Mouse (Mus musculus) liver, embryonic 15.5 days (tissue): ENCODE results near the gene Npas3. TPM values are rescaled to one million over a fixed set of nuclear protein-coding genes. Genes with fewer than 3 reads are reported as not detected.

ENCODE experiments used
- ATAC-seq: fragments of 200-750 bp; cut with Nextera tagmentation; 2 replicates; pipeline ENCODE4 v1.8.0; 2017; ENCODE audit warnings: moderate number of reproducible peaks, mild to moderate bottlenecking, moderate library complexity; ENCODE audit not compliant: insufficient read depth
- H3K27ac ChIP-seq: fragments of 300-500 bp; sonication (generic); replicated peaks from 2 replicates; pipeline ENCODE4 v1.5.1; 2015; ENCODE audit warnings: mild to moderate bottlenecking, inconsistent platforms
- H3K27me3 ChIP-seq: fragments of 300-500 bp; sonication (generic); 2 replicates; pipeline ENCODE4 v1.6.1; 2015; ENCODE audit warnings: mild to moderate bottlenecking, inconsistent platforms
- H3K36me3 ChIP-seq: fragments of 300-500 bp; sonication (generic); replicated peaks from 2 replicates; pipeline ENCODE4 v1.6.1; 2015; ENCODE audit warnings: moderate library complexity, mild to moderate bottlenecking, inconsistent platforms
- H3K4me1 ChIP-seq: fragments of 300-500 bp; sonication (generic); replicated peaks from 2 replicates; pipeline ENCODE4 v1.6.1; 2015; ENCODE audit warnings: inconsistent platforms
- H3K4me2 ChIP-seq: fragments of 300-500 bp; sonication (generic); 2 replicates; pipeline ENCODE4 v1.6.1; 2015; ENCODE audit warnings: moderate library complexity, mild to moderate bottlenecking, inconsistent platforms
- H3K4me3 ChIP-seq: fragments of 300-500 bp; sonication (generic); replicated peaks from 2 replicates; pipeline ENCODE4 v1.5.1; 2015; ENCODE audit warnings: mild to moderate bottlenecking, inconsistent platforms
- H3K9ac ChIP-seq: fragments of 300-500 bp; sonication (generic); 2 replicates; pipeline ENCODE4 v1.6.1; 2015; ENCODE audit warnings: moderate library complexity, mild to moderate bottlenecking, inconsistent platforms
- H3K9me3 ChIP-seq: fragments of 300-500 bp; sonication (generic); replicated peaks from 2 replicates; pipeline ENCODE4 v1.6.1; 2016; ENCODE audit warnings: inconsistent platforms
- WGBS: fragments of 180-500 bp; shearing (Covaris S2); methylation state at CpG from one replicate; pipeline ENCODE4 v1.1.7; 2015; ENCODE audit warnings: mixed read lengths; ENCODE audit not compliant: insufficient replicate concordance; 5-methylcytosine and 5-hydroxymethylcytosine counted together
- polyA plus RNA-seq: library from polyadenylated mRNA; unstranded; fragments of >200 nt; fragmentation: Nextera tagmentation; extraction: Ambion mirVana; gene quantifications from 2 replicates; pipeline ENCODE4 v1.2.1, GENCODE M21; 2015

Gene Npas3
- polyA plus RNA-seq, 1 experiment from 2014 or later: 0.33 TPM

- Histone ChIP-seq H3K27ac (peak overlapping the region; percentile 93), H3K4me3 (no peak overlapping the region), H3K4me2 (no peak overlapping the region), H3K27me3 (no peaks in the 10 kb centered on the region), H3K9me3 (no peaks in the 10 kb centered on the region), H3K4me1 (peaks cover 68% of the 10 kb centered on the region), H3K9ac (no peak overlapping the region), H3K36me3 (no peaks in the 10 kb centered on the region)
- ATAC-seq: no peak
- 69% methylated on average over 7 of the region's 7 CpGs for WGBS
Observed at GRCm38 (mm10) chr12:53838541-53838940, 590.1 kb downstream of the Npas3 start.

GRCm38 (mm10) chr12:53841928-53842671 lies 593.6 kb downstream of the Npas3 start:
- Histone ChIP-seq H3K9me3 (no peaks in the 10 kb centered on the region), H3K27me3 (no peaks in the 10 kb centered on the region), H3K27ac (no peak overlapping the region; the same call in 1 of the 2 replicates), H3K4me2 (no peak overlapping the region), H3K9ac (no peak overlapping the region), H3K4me1 (peaks cover 34% of the 10 kb centered on the region), H3K36me3 (no peaks in the 10 kb centered on the region), H3K4me3 (no peak overlapping the region)
- 42% methylated on average over 16 of the region's 16 CpGs for WGBS
- no peak for ATAC-seq

GRCm38 (mm10) chr12:53843626-53844025 lies 595.1 kb downstream of the Npas3 start:
- Histone ChIP-seq H3K4me2 (no peak overlapping the region), H3K9ac (no peak overlapping the region), H3K4me3 (no peak overlapping the region), H3K9me3 (no peaks in the 10 kb centered on the region), H3K36me3 (no peaks in the 10 kb centered on the region), H3K27me3 (no peaks in the 10 kb centered on the region), H3K27ac (no peak overlapping the region), H3K4me1 (peaks cover 20% of the 10 kb centered on the region)
- 63% methylated on average over 3 of the region's 3 CpGs for WGBS
- no peak for ATAC-seq

GRCm38 (mm10) chr12:53846154-53846665 lies 597.7 kb downstream of the Npas3 start:
- H3K27me3 ChIP-seq: peaks cover 6% of the 10 kb centered on the region
- no peak overlapping the region for H3K9ac ChIP-seq
- H3K9me3 ChIP-seq: no peaks in the 10 kb centered on the region
- no peak overlapping the region for H3K4me2 ChIP-seq
- H3K36me3 ChIP-seq: no peaks in the 10 kb centered on the region
- ATAC-seq: no peak
- no peak overlapping the region for H3K27ac ChIP-seq
- WGBS: 61% methylated on average over 12 of the region's 12 CpGs
- H3K4me3 ChIP-seq: no peak overlapping the region
- H3K4me1 ChIP-seq: peaks cover 20% of the 10 kb centered on the region

GRCm38 (mm10) chr12:53849263-53849662 lies 600.8 kb downstream of the Npas3 start:
- H3K9me3 ChIP-seq: no peaks in the 10 kb centered on the region
- ATAC-seq: no peak
- H3K4me1 ChIP-seq: 0 out of 2 replicates have a peak, but pooled peaks cover 7% of the 10 kb centered on the region
- no peak overlapping the region for H3K9ac ChIP-seq
- no peak overlapping the region for H3K4me3 ChIP-seq
- no peak overlapping the region for H3K4me2 ChIP-seq
- WGBS: 53% methylated on average over 2 of the region's 2 CpGs
- H3K36me3 ChIP-seq: no peaks in the 10 kb centered on the region
- H3K27ac ChIP-seq: no peak overlapping the region
- peaks cover 16% of the 10 kb centered on the region for H3K27me3 ChIP-seq

GRCm38 (mm10) chr12:53852432-53852831 lies 604.0 kb downstream of the Npas3 start:
- no peak for ATAC-seq
- Histone ChIP-seq H3K9me3 (no peaks in the 10 kb centered on the region), H3K4me3 (no peak overlapping the region), H3K4me1 (0 out of 2 replicates have a peak, but pooled peaks cover 7% of the 10 kb centered on the region), H3K27me3 (peaks cover 22% of the 10 kb centered on the region), H3K27ac (no peak overlapping the region), H3K36me3 (no peaks in the 10 kb centered on the region), H3K4me2 (no peak overlapping the region), H3K9ac (no peak overlapping the region)
- WGBS: 44% methylated on average over 2 of the region's 2 CpGs

- 0 out of 2 replicates have a peak, but pooled peaks cover 10% of the 10 kb centered on the region for H3K27me3 ChIP-seq
- H3K36me3 ChIP-seq: no peaks in the 10 kb centered on the region
- no peaks in the 10 kb centered on the region for H3K4me1 ChIP-seq
- no peak overlapping the region for H3K4me3 ChIP-seq
- H3K4me2 ChIP-seq: no peak overlapping the region
- no peak overlapping the region for H3K9ac ChIP-seq
- no peak for ATAC-seq
- H3K27ac ChIP-seq: no peak overlapping the region
- no peaks in the 10 kb centered on the region for H3K9me3 ChIP-seq
Observed at GRCm38 (mm10) chr12:53860176-53860575, 611.7 kb downstream of the Npas3 start.

GRCm38 (mm10) chr12:53862281-53862680 lies 613.8 kb downstream of the Npas3 start:
- Histone ChIP-seq H3K27ac (no peak overlapping the region), H3K27me3 (peaks cover 23% of the 10 kb centered on the region; the same call in 1 of the 2 replicates), H3K4me2 (no peak overlapping the region), H3K9ac (no peak overlapping the region), H3K4me1 (no peaks in the 10 kb centered on the region), H3K4me3 (no peak overlapping the region), H3K9me3 (no peaks in the 10 kb centered on the region), H3K36me3 (no peaks in the 10 kb centered on the region)
- 74% methylated on average over 6 of the region's 6 CpGs for WGBS
- no peak for ATAC-seq

GRCm38 (mm10) chr12:53864436-53865136 lies 616.1 kb downstream of the Npas3 start:
- Histone ChIP-seq H3K9me3 (no peaks in the 10 kb centered on the region), H3K4me2 (no peak overlapping the region), H3K36me3 (no peaks in the 10 kb centered on the region), H3K4me1 (no peaks in the 10 kb centered on the region), H3K4me3 (no peak overlapping the region), H3K27me3 (peaks cover 24% of the 10 kb centered on the region; the same call in 1 of the 2 replicates), H3K27ac (no peak overlapping the region), H3K9ac (no peak overlapping the region)
- no peak for ATAC-seq
- 57% methylated on average over 5 of the region's 5 CpGs for WGBS

- peaks cover 23% of the 10 kb centered on the region; the same call in 1 of the 2 replicates for H3K27me3 ChIP-seq
- no peaks in the 10 kb centered on the region for H3K4me1 ChIP-seq
- ATAC-seq: no peak
- no peak overlapping the region for H3K9ac ChIP-seq
- no peak overlapping the region for H3K4me2 ChIP-seq
- no peaks in the 10 kb centered on the region for H3K9me3 ChIP-seq
- no peak overlapping the region for H3K4me3 ChIP-seq
- no peak overlapping the region for H3K27ac ChIP-seq
- WGBS: 34% methylated on average over 2 of the region's 2 CpGs
- H3K36me3 ChIP-seq: no peaks in the 10 kb centered on the region
Observed at GRCm38 (mm10) chr12:53865691-53866090, 617.2 kb downstream of the Npas3 start.

GRCm38 (mm10) chr12:53869981-53870380 lies 621.5 kb downstream of the Npas3 start:
- ATAC-seq: no peak
- Histone ChIP-seq H3K9ac (no peak overlapping the region), H3K36me3 (no peaks in the 10 kb centered on the region), H3K4me2 (no peak overlapping the region), H3K27ac (no peak overlapping the region), H3K9me3 (no peaks in the 10 kb centered on the region), H3K27me3 (peaks cover 19% of the 10 kb centered on the region; the same call in 1 of the 2 replicates), H3K4me1 (no peaks in the 10 kb centered on the region), H3K4me3 (no peak overlapping the region)
- 54% methylated on average over 4 of the region's 4 CpGs for WGBS
